Mouse (Mus musculus) neutrophil, adult 83 days (primary cell): ENCODE results near the gene Cplx3. TPM values are rescaled to one million over a fixed set of nuclear protein-coding genes. Genes with fewer than 3 reads are reported as not detected.

Experiments
- total RNA-seq, 2 experiments: library from RNA; stranded (reverse); gene quantifications; one replicate each; pipeline ENCODE4 v1.2.4; 2023

The Cplx3 gene
- not detected for total RNA-seq

DNA sequence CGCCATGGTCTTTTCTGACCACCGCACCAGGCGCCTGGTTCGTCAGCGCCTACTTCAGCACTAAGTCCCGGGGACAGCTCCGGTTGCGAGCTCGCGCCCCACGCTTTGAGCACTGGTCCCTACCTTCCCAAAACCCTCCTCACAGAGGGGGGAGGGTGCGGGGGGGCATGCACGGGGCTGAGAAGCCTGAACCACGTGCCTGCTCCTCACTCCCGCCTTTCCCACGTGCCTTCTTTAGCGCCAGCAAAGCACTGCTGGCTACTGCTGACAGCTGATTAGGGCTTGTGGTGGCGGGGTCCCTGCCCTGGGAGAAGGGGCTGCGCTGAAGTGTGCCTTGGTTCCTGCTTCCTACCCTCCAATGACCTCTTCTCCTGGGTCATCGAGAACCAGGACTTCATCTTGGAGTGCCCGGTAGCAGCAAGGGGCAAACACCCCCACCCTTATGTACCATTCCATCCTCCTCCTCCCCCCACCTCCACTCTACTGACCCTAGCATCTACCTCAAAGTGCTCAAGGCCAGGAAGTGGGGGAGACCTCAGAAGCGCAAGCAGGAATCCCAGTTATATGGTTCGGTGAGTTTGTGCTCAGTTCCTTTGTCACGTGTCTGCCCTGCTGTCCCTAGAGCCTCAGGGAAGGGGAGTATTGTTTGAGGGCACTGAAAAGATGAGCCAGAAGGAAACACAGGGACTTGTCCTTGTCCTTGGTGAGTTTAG lies at the start of gene Cplx3:
Gene Cplx3 (minus strand): TSS at position 143 of the 713 bp plus-strand sequence.

DNA sequence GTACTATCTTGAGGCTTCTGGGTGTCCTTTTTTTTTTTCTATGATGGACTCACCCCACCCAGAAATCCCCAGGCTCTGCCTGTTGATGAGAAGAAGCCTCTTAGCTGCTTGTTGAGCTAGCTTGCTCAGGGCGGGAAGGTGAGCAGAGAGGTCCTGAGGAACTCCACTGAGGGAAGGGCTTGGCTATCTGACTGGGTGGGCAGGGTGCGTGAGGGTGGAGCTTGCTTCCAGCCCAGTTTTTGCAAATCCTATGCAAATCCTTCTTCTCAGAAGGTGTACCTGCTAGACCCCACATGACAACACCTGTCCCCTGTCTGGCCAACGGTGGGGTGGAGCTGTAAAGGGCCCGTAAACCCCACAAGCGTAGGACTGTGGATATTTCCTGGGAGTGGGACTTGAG lies 47.2 kb upstream of the Cplx3 start, which contains the start of gene Csk:
Gene Csk (minus strand): TSS at position 349 of the 400 bp plus-strand sequence.

DNA sequence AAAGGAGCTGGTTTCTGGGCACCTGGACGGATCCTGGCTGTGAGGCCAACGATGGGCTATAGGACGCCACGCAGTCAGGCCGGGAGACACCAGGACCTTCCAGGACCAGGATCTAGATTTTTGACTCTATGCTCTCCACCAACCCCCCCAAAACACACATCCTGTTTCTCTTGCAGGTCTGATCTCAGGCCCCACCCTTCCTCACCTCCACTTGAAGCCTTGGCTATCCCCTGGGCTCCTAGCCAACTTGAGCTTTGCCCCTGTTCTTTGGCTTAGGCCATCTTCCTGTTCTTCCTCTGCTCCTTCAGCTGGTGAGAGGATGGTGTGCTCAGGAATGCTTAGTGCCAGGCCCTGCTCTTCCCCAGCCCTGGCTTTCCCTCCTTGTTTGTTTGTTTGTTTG lies 14.6 kb upstream of the Cplx3 start, which contains the start of gene Lman1l:
Gene Lman1l (minus strand): TSS at position 101 of the 400 bp plus-strand sequence.

DNA sequence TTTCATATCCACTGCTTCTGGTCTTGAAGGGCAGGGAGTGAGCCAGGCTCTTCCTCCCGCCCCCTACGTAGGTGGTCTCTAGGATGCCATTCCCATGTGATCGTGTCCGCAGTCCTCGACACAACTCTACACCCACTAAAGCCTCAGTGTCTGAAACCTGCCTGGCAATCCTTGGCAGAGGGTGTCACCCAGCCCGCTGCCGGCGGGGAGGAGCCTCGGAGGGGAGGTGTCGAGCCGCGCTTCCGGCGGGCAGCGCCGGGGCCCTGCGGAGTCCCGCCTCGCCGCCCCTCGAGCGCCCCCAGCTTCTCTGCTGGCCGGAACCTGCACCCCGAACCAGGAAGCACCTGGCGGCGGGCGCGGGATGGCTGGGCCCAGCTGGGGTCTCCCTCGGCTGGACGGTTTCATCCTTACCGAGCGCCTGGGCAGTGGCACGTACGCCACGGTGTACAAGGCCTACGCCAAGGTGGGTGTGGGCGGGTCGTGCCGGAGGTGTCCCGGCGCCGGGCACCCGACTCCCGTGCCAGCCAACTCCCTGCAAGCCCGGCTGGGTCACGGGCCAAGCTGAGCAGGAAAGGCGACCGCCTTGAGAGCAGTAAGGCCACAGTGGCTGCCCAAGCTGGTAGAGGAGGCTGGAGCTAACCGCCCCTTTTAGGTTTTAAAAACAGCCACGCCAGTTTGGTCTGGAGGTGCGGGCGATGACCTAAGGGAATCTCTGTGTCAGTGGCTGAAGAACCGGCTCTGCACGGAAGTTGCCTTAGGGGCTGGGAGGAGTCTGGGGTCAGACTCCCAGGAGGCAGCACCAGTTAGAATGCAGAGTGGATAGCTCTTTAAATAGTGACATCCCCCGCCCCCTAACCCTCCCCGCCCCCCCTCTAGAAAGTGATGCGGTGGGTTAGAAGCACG lies 16.6 kb downstream of the Cplx3 start, which contains the start of gene Ulk3:
Gene Ulk3 (plus strand): TSS at position 229 of the 903 bp plus-strand sequence.

DNA sequence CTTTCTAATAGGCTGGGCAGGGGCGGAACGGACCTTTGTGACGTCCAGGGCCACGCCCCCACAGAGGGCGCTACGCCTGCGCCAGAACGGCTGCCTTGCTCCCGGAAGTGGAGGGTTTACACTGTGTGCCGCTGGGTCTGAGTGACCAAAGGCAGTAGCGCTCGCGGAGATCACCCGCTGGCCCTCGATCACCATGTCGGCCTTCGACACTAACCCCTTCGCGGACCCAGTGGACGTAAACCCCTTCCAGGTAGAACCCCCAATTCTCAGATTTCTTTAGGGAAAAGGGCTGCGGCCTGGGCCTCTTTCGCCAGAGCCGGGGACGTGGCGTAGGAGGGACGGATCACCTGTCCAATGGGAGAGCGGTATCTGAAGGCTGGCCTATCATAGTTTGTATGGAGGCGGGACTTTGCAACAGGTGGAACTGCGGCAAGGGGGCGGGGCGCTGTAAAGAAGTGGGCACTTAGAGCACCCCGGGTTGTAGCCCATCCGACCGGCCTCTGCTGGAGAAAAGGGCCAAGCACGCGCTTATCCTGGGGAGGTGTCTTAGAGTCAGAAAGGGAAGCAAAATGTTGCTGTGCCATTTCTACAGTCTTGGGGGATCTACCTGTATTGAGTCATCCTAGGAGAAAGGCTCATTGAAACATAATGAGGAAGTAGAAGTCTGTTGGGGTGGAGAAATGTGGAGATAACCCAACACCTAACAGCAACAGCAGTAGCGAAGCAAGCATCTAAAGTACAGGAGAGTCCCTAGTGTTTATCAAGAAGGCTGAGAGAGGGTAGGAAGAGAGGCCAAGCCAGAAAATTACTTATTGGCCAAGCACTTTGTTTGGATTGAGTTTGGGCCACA lies 45.0 kb downstream of the Cplx3 start, which contains the start of gene Scamp2:
Gene Scamp2 (plus strand): TSS at position 83 of the 850 bp plus-strand sequence.

DNA sequence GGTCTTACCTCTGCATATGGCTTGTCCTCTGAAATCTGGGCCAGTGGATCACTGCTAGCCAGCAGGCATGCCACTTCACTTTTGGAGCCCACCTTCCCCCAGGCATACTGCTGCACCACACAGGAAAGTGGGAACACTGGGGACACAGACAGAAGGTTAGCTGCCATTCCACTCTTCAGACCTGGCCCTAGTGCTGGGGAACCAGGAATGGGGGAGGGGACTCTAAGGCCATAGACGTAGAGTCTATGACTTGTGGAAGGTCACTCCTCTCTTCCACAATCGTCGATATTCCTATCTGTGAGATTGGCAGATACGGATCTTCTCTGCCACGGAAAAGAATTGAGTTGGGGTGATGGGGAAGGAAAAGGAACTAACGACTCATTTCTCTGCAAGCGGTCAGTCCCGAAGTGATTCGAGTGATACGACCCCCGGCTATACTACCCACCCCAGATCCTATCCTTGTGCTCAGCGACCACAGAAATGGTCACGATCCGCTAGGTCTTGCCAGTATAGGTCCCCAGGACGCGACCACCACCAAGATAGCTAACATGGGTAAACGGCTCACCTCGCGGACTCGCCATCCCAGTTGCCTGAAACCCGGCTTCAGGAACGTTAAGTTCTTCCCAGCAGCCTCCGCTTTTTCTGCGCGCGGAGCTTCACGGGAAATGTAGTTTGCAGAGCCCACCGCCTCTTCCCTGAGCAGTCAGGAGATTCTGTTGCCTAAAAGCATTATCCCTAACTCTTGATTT lies 53.8 kb downstream of the Cplx3 start, which contains the start of gene Mpi:
Gene Mpi (minus strand): TSS at position 625 of the 749 bp plus-strand sequence.

Other genes with a start within 250 kb of the Cplx3 start
- gene Ppcdc, start 166.2 kb downstream of the Cplx3 start, total RNA-seq: 10 to 100 TPM; 27.3 to 27.8 TPM
- under 1 TPM; 0.11 to 0.57 TPM for gene Scamp5, start 138.2 kb downstream of the Cplx3 start, total RNA-seq
- gene Rpp25, start 102.3 kb downstream of the Cplx3 start, total RNA-seq: not detected
- 100 to 1,000 TPM; 110 to 118 TPM for gene Cox5a, start 85.0 kb downstream of the Cplx3 start, total RNA-seq
- 1 to 10 TPM; 8.2 to 9.1 TPM for gene Fam219b, start 68.8 kb downstream of the Cplx3 start, total RNA-seq
- gene Mpi, start 53.5 kb downstream of the Cplx3 start, total RNA-seq: 10 to 100 TPM; 10.6 to 11.7 TPM
- gene Scamp2, start 45.3 kb downstream of the Cplx3 start, total RNA-seq: 100 to 1,000 TPM; 120 to 128 TPM
- 10 to 100 TPM; 31.1 to 32.8 TPM for gene Ulk3, start 16.8 kb downstream of the Cplx3 start, total RNA-seq
- gene Lman1l, start 14.5 kb upstream of the Cplx3 start, total RNA-seq: not detected
- 100 to 1,000 TPM; 178 TPM for gene Csk, start 47.4 kb upstream of the Cplx3 start, total RNA-seq
- gene Cyp1a2, start 77.4 kb upstream of the Cplx3 start, total RNA-seq: not detected
- not detected for gene Cyp1a1, start 81.6 kb upstream of the Cplx3 start, total RNA-seq
- 10 to 100 TPM; 13.3 to 16.1 TPM for gene Edc3, start 102.3 kb upstream of the Cplx3 start, total RNA-seq
- gene Clk3, start 159.6 kb upstream of the Cplx3 start, total RNA-seq: 100 to 1,000 TPM; 130 to 131 TPM
- gene Arid3b, start 230.5 kb upstream of the Cplx3 start, total RNA-seq: 10 to 100 TPM; 41.0 to 44.8 TPM